Mouse (Mus musculus) lung, adult 2 months (tissue): ENCODE data around the gene D1Pas1.

Source experiments
- CTCF ChIP-seq: fragments of 200-500 bp; IDR thresholded peaks from 2 replicates; pipeline ENCODE4 v1.5.1; 2011; ENCODE audit warnings: mild to moderate bottlenecking, low read length, control low read depth; ENCODE audit not compliant: insufficient read depth
- POLR2A ChIP-seq: fragments of 200-500 bp; IDR thresholded peaks from 2 replicates; pipeline ENCODE4 v1.6.1; 2011; ENCODE audit warnings: low read depth, mild to moderate bottlenecking, control low read depth, low read length, borderline replicate concordance; ENCODE audit errors: extremely low read depth

GRCm38 (mm10) chr1:186988281-186988682, 21.1 kb downstream of the D1Pas1 start:
- TF ChIP-seq CTCF = no peak
- no peak for TF ChIP-seq POLR2A
